Comparison of ENCODE assay signal across 22 mouse cellular contexts in genomic region chr9:63022486-63022885, GRCm38 (mm10). TPM values are rescaled to one million over a fixed set of nuclear protein-coding genes. Genes with fewer than 3 reads are reported as not detected.
DNase-seq lines count a peak whose midpoint lies in the region; ATAC-seq and TF ChIP-seq lines count a peak whose summit lies in the region.
"Had no signal": no experiment of that assay in that cellular context is flagged by ENCODE, and none has a peak within 500 bp of the region (broad histone marks: within the 10 kb centered on the region; RNA-seq: fewer than 3 reads in every experiment).

No protein-coding gene starts in this region.

- H3K27me3 ChIP-seq in heart, adult 2 months (ENCODE audit: control insufficient read depth, insufficient read depth, low read length) = no peaks in the 10 kb centered on the region
- H3K27me3 ChIP-seq in kidney, adult 2 months (replicated peaks; ENCODE audit: control insufficient read depth, insufficient read depth, low read length) = no peaks in the 10 kb centered on the region
- H3K27me3 ChIP-seq in kidney, embryonic 14.5 days (ENCODE audit: control insufficient read depth, insufficient read depth, low read length) = no peaks in the 10 kb centered on the region
- no peaks in the 10 kb centered on the region for H3K27me3 ChIP-seq in liver, adult 2 months (ENCODE audit: control insufficient read depth, insufficient read depth, low read length)
- H3K27me3 ChIP-seq: embryonic facial prominence, embryonic 12.5 days; forebrain, embryonic 13.5 days; forebrain, embryonic 15.5 days; Patski had no signal

- no peak overlapping the region for H3K27ac ChIP-seq in heart, adult 2 months
- no peak overlapping the region for H3K27ac ChIP-seq in kidney, adult 2 months (ENCODE audit: insufficient read depth, low read depth, low read length)
- no peak overlapping the region for H3K27ac ChIP-seq in kidney, embryonic 14.5 days (ENCODE audit: low read depth, low read length)
- peak overlapping the region; percentile 29; the same call in 1 of the 2 replicates for H3K27ac ChIP-seq in liver, adult 2 months (replicated peaks; ENCODE audit: insufficient read depth, low read depth, low read length)
- H3K27ac ChIP-seq: embryonic facial prominence, embryonic 10.5 days; embryonic facial prominence, embryonic 12.5 days; forebrain, embryonic 13.5 days; forebrain, embryonic 15.5 days had no signal

- no peaks in the 10 kb centered on the region for H3K4me1 ChIP-seq in heart, adult 2 months (ENCODE audit: control insufficient read depth, insufficient read depth, low read length)
- no peaks in the 10 kb centered on the region for H3K4me1 ChIP-seq in kidney, adult 2 months (ENCODE audit: control insufficient read depth, insufficient read depth, low read length)
- H3K4me1 ChIP-seq in kidney, embryonic 14.5 days (ENCODE audit: control insufficient read depth, insufficient read depth, low read length) = no peaks in the 10 kb centered on the region
- peaks cover 5% of the 10 kb centered on the region; the same call in 1 of the 2 replicates for H3K4me1 ChIP-seq in liver, adult 2 months (ENCODE audit: control insufficient read depth, insufficient read depth, low read length)
- H3K4me1 ChIP-seq: embryonic facial prominence, embryonic 10.5 days; embryonic facial prominence, embryonic 12.5 days; forebrain, embryonic 13.5 days; forebrain, embryonic 15.5 days had no signal

- H3K79me2 ChIP-seq in heart, adult 2 months (replicated peaks; ENCODE audit: control insufficient read depth, insufficient read depth, low read length) = no peaks in the 10 kb centered on the region
- no peaks in the 10 kb centered on the region for H3K79me2 ChIP-seq in liver, adult 2 months (ENCODE audit: control insufficient read depth, insufficient read depth, low read length)

- no peak overlapping the region for H3K4me3 ChIP-seq in heart, adult 2 months
- no peak overlapping the region for H3K4me3 ChIP-seq in kidney, adult 2 months (ENCODE audit: insufficient read depth, low read depth, low read length)
- H3K4me3 ChIP-seq in kidney, embryonic 14.5 days (ENCODE audit: low read length) = no peak overlapping the region
- no peak overlapping the region for H3K4me3 ChIP-seq in liver, adult 2 months (ENCODE audit: insufficient read depth, low read depth, low read length)
- H3K4me3 ChIP-seq: embryonic facial prominence, embryonic 10.5 days; embryonic facial prominence, embryonic 12.5 days; forebrain, embryonic 13.5 days; forebrain, embryonic 15.5 days had no signal

- no peak for TF ChIP-seq POLR2A in heart, adult 2 months (IDR thresholded peaks at IDR 0.05; ENCODE audit: insufficient read depth, low read depth, low read length)
- no peak for TF ChIP-seq POLR2A in kidney, adult 2 months (IDR thresholded peaks at IDR 0.05; ENCODE audit: low read depth, low read length)
- no peak for TF ChIP-seq POLR2A in liver, adult 2 months (IDR thresholded peaks at IDR 0.05; ENCODE audit: extremely low read depth, insufficient read depth, low read length)

- H3K9me3 ChIP-seq in kidney, embryonic 14.5 days (ENCODE audit: control insufficient read depth, low read length) = no peaks in the 10 kb centered on the region
- H3K9me3 ChIP-seq: embryonic facial prominence, embryonic 12.5 days; forebrain, embryonic 15.5 days had no signal

- H3K36me3 ChIP-seq in heart, adult 2 months (ENCODE audit: control insufficient read depth, insufficient read depth, low read length) = no peaks in the 10 kb centered on the region
- H3K36me3 ChIP-seq in kidney, adult 2 months (ENCODE audit: control insufficient read depth, insufficient read depth, low read length) = no peaks in the 10 kb centered on the region
- no peaks in the 10 kb centered on the region for H3K36me3 ChIP-seq in kidney, embryonic 14.5 days (ENCODE audit: control insufficient read depth, insufficient read depth, low read length)
- H3K36me3 ChIP-seq in liver, adult 2 months (ENCODE audit: control insufficient read depth, insufficient read depth, low read length) = no peaks in the 10 kb centered on the region
- H3K36me3 ChIP-seq: embryonic facial prominence, embryonic 10.5 days; embryonic facial prominence, embryonic 12.5 days; forebrain, embryonic 15.5 days had no signal

- WGBS in heart, adult 2 months = 57% methylated on average over 1 of the region's 1 CpGs
- 88% methylated on average over 1 of the region's 1 CpGs for WGBS in kidney, adult 2 months
- 94% methylated on average over 1 of the region's 1 CpGs for WGBS in kidney, embryonic 14.5 days
- 67% methylated on average over 1 of the region's 1 CpGs for WGBS in liver, adult 2 months

- no peak overlapping the region for H3K4me2 ChIP-seq in kidney, embryonic 14.5 days (replicated peaks; ENCODE audit: low read depth, low read length)
- H3K4me2 ChIP-seq: embryonic facial prominence, embryonic 12.5 days; forebrain, embryonic 13.5 days; forebrain, embryonic 15.5 days had no signal

- TF ChIP-seq CTCF in heart, adult 2 months (IDR thresholded peaks at IDR 0.05) = no peak
- TF ChIP-seq CTCF in kidney, adult 2 months (conservative IDR thresholded peaks at IDR 0.05; ENCODE audit: insufficient read depth, insufficient read length, low read depth, low read length) = no peak
- no peak for TF ChIP-seq CTCF in liver, adult 2 months (IDR thresholded peaks at IDR 0.05; ENCODE audit: low read depth, low read length)

- intact Hi-C loops in heart, adult 2 months (cut with DNase I) = no loop called here

- DNase-seq in heart, adult 8-10 months (ENCODE audit: low spot score) = peak; percentile 9
- no peak for DNase-seq in heart, adult 2 months
- peak; percentile 40 for DNase-seq in kidney, adult 2 months
- DNase-seq in liver, adult 2 months (ENCODE audit: extremely low read depth, low read depth, low spot score) = peak; percentile 65
- no peak for DNase-seq in liver
- DNase-seq in Muller cell, postnatal 12 days (ENCODE audit: inconsistent ontology term) = peak; percentile 86
- DNase-seq: adrenal gland, adult 8-10 months; adrenal gland, postnatal 14 days; adrenal gland, postnatal 36 days; cerebellum, adult 11-12 months; cerebellum, adult 2 months; cerebellum, adult 9-10 months; cerebellum, postnatal 10 days; cerebellum, postnatal 25 days had no signal

- no peak overlapping the region for H3K9ac ChIP-seq in heart, adult 2 months (ENCODE audit: low read depth, low read length)
- no peak overlapping the region for H3K9ac ChIP-seq in kidney, embryonic 14.5 days (ENCODE audit: low read depth, low read length)
- no peak overlapping the region for H3K9ac ChIP-seq in liver, adult 2 months (ENCODE audit: low read depth, low read length)
- H3K9ac ChIP-seq: embryonic facial prominence, embryonic 12.5 days; forebrain, embryonic 13.5 days; forebrain, embryonic 15.5 days had no signal

- TF ChIP-seq EP300 in heart, adult 2 months (IDR thresholded peaks at IDR 0.05; ENCODE audit: insufficient read depth, low read depth, low read length) = no peak

- no peak for ATAC-seq in kidney, embryonic 14.5 days (ENCODE audit: low FRiP score, low TSS enrichment)
- ATAC-seq in inflammation-experienced regulatory T-cells, adult 6 months = no peak
- ATAC-seq: activated CD4-positive, CD25-positive, alpha-beta regulatory T cell, adult 4 months; forebrain, embryonic 13.5 days; forebrain, embryonic 15.5 days; Patski had no signal

RNA-seq across cellular contexts. Expression of gene Pias1, which starts 34.8 kb away (rescaled TPM):
- 10 to 100 TPM; 25.6 to 29.2 (median 26.2) TPM for total RNA-seq in heart, adult 8-10 months (2022)
- total RNA-seq in heart, adult 2 months (2021) = 10 to 100 TPM; 24.2 to 26.1 TPM
- polyA plus RNA-seq in heart, adult 2 months (2012; rRNA removed) = 18.0 and 29.7 TPM in 2 replicates
- 24.8 and 26.7 TPM in 2 replicates for polyA plus RNA-seq in kidney, adult 2 months (2012; rRNA removed)
- 61.8 and 64.8 TPM in 2 replicates for polyA plus RNA-seq in kidney, embryonic 14.5 days (2014; fragmentation: Nextera tagmentation; extraction: Ambion mirVana)
- total RNA-seq in liver, adult 2 months (2014; rRNA removed) = 7.9 and 8.3 TPM in 2 replicates
- polyA plus RNA-seq in liver, adult 2 months (2012; rRNA removed) = 8.3 and 12.3 TPM in 2 replicates
- polyA plus RNA-seq in inflammation-experienced regulatory T-cells, adult 6 months (2017; shearing (Covaris generic)) = 100 to 1,000 TPM; 106 to 183 (median 160) TPM

Comparison
In these comparisons a context has a peak if more than half of its experiments do, and no peak if none do; other contexts are left out.
1. DNase-seq: peak in heart, adult 8-10 months (single experiment), kidney, adult 2 months (single experiment), liver, adult 2 months (single experiment) and Muller cell, postnatal 12 days (single experiment); none in heart, adult 2 months (0 of 2) and liver (single experiment).